Mouse (Mus musculus) intestine, embryonic 16.5 days (tissue): Measurements from ENCODE around the gene Sct. TPM values are rescaled to one million over a fixed set of nuclear protein-coding genes. Genes with fewer than 3 reads are reported as not detected.

Experiments used
- ATAC-seq: fragments of 200-750 bp; cut with Nextera tagmentation; 2 replicates; pipeline ENCODE4 v1.8.0; 2017; ENCODE audit warnings: moderate TSS enrichment, moderate library complexity
- H3K27ac ChIP-seq: fragments of 300-500 bp; sonication (generic); 2 replicates; pipeline ENCODE4 v1.5.1; 2014; ENCODE audit warnings: mild to moderate bottlenecking, low read length
- H3K27me3 ChIP-seq: fragments of 300-500 bp; sonication (generic); replicated peaks from 2 replicates; pipeline ENCODE4 v1.6.1; 2014; ENCODE audit warnings: low read length, control low read depth, mixed read lengths; ENCODE audit not compliant: control insufficient read depth, insufficient read depth
- H3K36me3 ChIP-seq: fragments of 300-500 bp; sonication (generic); 2 replicates; pipeline ENCODE4 v1.6.1; 2014; ENCODE audit warnings: low read length, control low read depth; ENCODE audit not compliant: control insufficient read depth, insufficient read depth
- H3K4me1 ChIP-seq: fragments of 300-500 bp; sonication (generic); 2 replicates; pipeline ENCODE4 v1.6.1; 2014; ENCODE audit warnings: low read length, control low read depth, mixed read lengths; ENCODE audit not compliant: control insufficient read depth, insufficient read depth
- H3K4me2 ChIP-seq: fragments of 300-500 bp; sonication (generic); 2 replicates; pipeline ENCODE4 v1.6.1; 2014; ENCODE audit warnings: low read depth, low read length, control low read depth
- H3K4me3 ChIP-seq: fragments of 300-500 bp; sonication (generic); 2 replicates; pipeline ENCODE4 v1.5.1; 2014; ENCODE audit warnings: mild to moderate bottlenecking, low read length
- H3K9ac ChIP-seq: fragments of 300-500 bp; sonication (generic); 2 replicates; pipeline ENCODE4 v1.6.1; 2014; ENCODE audit warnings: low read depth, low read length
- H3K9me3 ChIP-seq: fragments of 300-500 bp; sonication (generic); 2 replicates; pipeline ENCODE4 v1.6.1; 2016; ENCODE audit warnings: low read length, control low read depth; ENCODE audit not compliant: control insufficient read depth
- WGBS: fragments of 180-500 bp; shearing (Covaris S2); extraction: QIAGEN DNeasy Blood & Tissue Kit; methylation state at CpG from one replicate; pipeline ENCODE4 v1.1.7; 2014; 5-methylcytosine and 5-hydroxymethylcytosine counted together
- polyA plus RNA-seq: library from polyadenylated mRNA; unstranded; fragments of >200 nt; fragmentation: Nextera tagmentation; extraction: Ambion mirVana; gene quantifications from 2 replicates; pipeline ENCODE4 v1.2.1, GENCODE M21; 2015

Gene Sct
- polyA plus RNA-seq, 1 experiment from 2014 or later = 304 TPM

GRCm38 (mm10) chr7:141315076-141315475 lies 36.1 kb upstream of the Sct start:
- no peaks in the 10 kb centered on the region for H3K4me1 ChIP-seq
- no peaks in the 10 kb centered on the region for H3K27me3 ChIP-seq
- peaks cover 19% of the 10 kb centered on the region for H3K36me3 ChIP-seq
- no peaks in the 10 kb centered on the region for H3K9me3 ChIP-seq
- 87% methylated on average over 8 of the region's 8 CpGs for WGBS
- H3K4me3 ChIP-seq = no peak overlapping the region
- no peak for ATAC-seq
- no peak overlapping the region for H3K4me2 ChIP-seq
- no peak overlapping the region for H3K27ac ChIP-seq
- no peak overlapping the region for H3K9ac ChIP-seq

GRCm38 (mm10) chr7:141314416-141314815 lies 35.5 kb upstream of the Sct start:
- Histone ChIP-seq H3K9me3 (no peaks in the 10 kb centered on the region), H3K4me1 (no peaks in the 10 kb centered on the region), H3K9ac (no peak overlapping the region), H3K36me3 (peaks cover 23% of the 10 kb centered on the region), H3K4me2 (no peak overlapping the region), H3K27me3 (no peaks in the 10 kb centered on the region), H3K4me3 (no peak overlapping the region), H3K27ac (no peak overlapping the region)
- WGBS = 92% methylated on average over 2 of the region's 2 CpGs
- ATAC-seq = no peak

- H3K27ac ChIP-seq = no peak overlapping the region
- H3K4me2 ChIP-seq = no peak overlapping the region
- peaks cover 29% of the 10 kb centered on the region for H3K36me3 ChIP-seq
- H3K9me3 ChIP-seq = no peaks in the 10 kb centered on the region
- no peaks in the 10 kb centered on the region for H3K27me3 ChIP-seq
- H3K9ac ChIP-seq = no peak overlapping the region
- H3K4me3 ChIP-seq = no peak overlapping the region
- no peaks in the 10 kb centered on the region for H3K4me1 ChIP-seq
- no peak for ATAC-seq
- 87% methylated on average over 4 of the region's 4 CpGs for WGBS
Observed at GRCm38 (mm10) chr7:141304537-141304936, 25.6 kb upstream of the Sct start.

- H3K4me3 ChIP-seq = no peak overlapping the region
- no peak overlapping the region for H3K9ac ChIP-seq
- no peak overlapping the region for H3K4me2 ChIP-seq
- no peaks in the 10 kb centered on the region for H3K27me3 ChIP-seq
- no peak for ATAC-seq
- WGBS = 80% methylated on average over 1 of the region's 1 CpGs
- H3K27ac ChIP-seq = no peak overlapping the region
- H3K9me3 ChIP-seq = no peaks in the 10 kb centered on the region
- no peaks in the 10 kb centered on the region for H3K4me1 ChIP-seq
- H3K36me3 ChIP-seq = peaks cover 22% of the 10 kb centered on the region
Observed at GRCm38 (mm10) chr7:141302702-141303268, 23.9 kb upstream of the Sct start.

- H3K27me3 ChIP-seq = no peaks in the 10 kb centered on the region
- H3K9me3 ChIP-seq = no peaks in the 10 kb centered on the region
- ATAC-seq = no peak
- H3K4me2 ChIP-seq = no peak overlapping the region
- H3K4me3 ChIP-seq = no peak overlapping the region
- no peaks in the 10 kb centered on the region for H3K4me1 ChIP-seq
- H3K27ac ChIP-seq = no peak overlapping the region
- no peak overlapping the region for H3K9ac ChIP-seq
- peaks cover 19% of the 10 kb centered on the region for H3K36me3 ChIP-seq
- 96% methylated on average over 9 of the region's 9 CpGs for WGBS
Observed at GRCm38 (mm10) chr7:141301386-141301785, 22.5 kb upstream of the Sct start.

GRCm38 (mm10) chr7:141299175-141299574 lies 20.2 kb upstream of the Sct start:
- Histone ChIP-seq H3K9ac (no peak overlapping the region), H3K9me3 (no peaks in the 10 kb centered on the region), H3K27ac (no peak overlapping the region), H3K4me2 (no peak overlapping the region), H3K27me3 (peaks cover 16% of the 10 kb centered on the region), H3K36me3 (peaks cover 14% of the 10 kb centered on the region), H3K4me1 (peaks cover 5% of the 10 kb centered on the region), H3K4me3 (no peak overlapping the region)
- WGBS = 96% methylated on average over 8 of the region's 8 CpGs
- ATAC-seq = no peak

- ATAC-seq = no peak
Observed at GRCm38 (mm10) chr7:141297926-141298650, 19.2 kb upstream of the Sct start.

GRCm38 (mm10) chr7:141294479-141294878 lies 15.5 kb upstream of the Sct start:
- Histone ChIP-seq H3K27ac (no peak overlapping the region), H3K4me3 (peak overlapping the region; percentile 48), H3K36me3 (peaks cover 6% of the 10 kb centered on the region; the same call in 1 of the 2 replicates), H3K4me1 (peaks cover 21% of the 10 kb centered on the region), H3K9ac (peak overlapping the region; percentile 67; the same call in 1 of the 2 replicates), H3K4me2 (peak overlapping the region; percentile 84), H3K27me3 (peaks cover 51% of the 10 kb centered on the region), H3K9me3 (no peaks in the 10 kb centered on the region)
- ATAC-seq = 0 out of 2 replicates have a peak, but pooled peaks have one; percentile 9
- 8% methylated on average over 22 of the region's 22 CpGs for WGBS

More at GRCm38 (mm10) chr7:141297926-141298650, 19.2 kb upstream of the Sct start:
- Histone ChIP-seq H3K36me3 (peaks cover 14% of the 10 kb centered on the region), H3K4me3 (no peak overlapping the region), H3K9me3 (no peaks in the 10 kb centered on the region), H3K9ac (no peak overlapping the region), H3K27ac (no peak overlapping the region), H3K27me3 (peaks cover 27% of the 10 kb centered on the region), H3K4me1 (peaks cover 12% of the 10 kb centered on the region), H3K4me2 (no peak overlapping the region)
- whole genome bisulfite sequencing = 76% methylated on average over 3 of the region's 3 CpGs

- peaks cover 51% of the 10 kb centered on the region for H3K27me3 ChIP-seq
- peaks cover 2% of the 10 kb centered on the region; the same call in 1 of the 2 replicates for H3K36me3 ChIP-seq
- ATAC-seq = peak; percentile 37
- H3K4me3 ChIP-seq = peak overlapping the region; percentile 48
- H3K4me2 ChIP-seq = peak overlapping the region; percentile 84
- WGBS = 1% methylated on average over 53 of the region's 53 CpGs
- H3K27ac ChIP-seq = no peak overlapping the region
- no peaks in the 10 kb centered on the region for H3K9me3 ChIP-seq
- H3K4me1 ChIP-seq = peaks cover 21% of the 10 kb centered on the region
- H3K9ac ChIP-seq = peak overlapping the region; percentile 67
Observed at GRCm38 (mm10) chr7:141293852-141294471, 15.0 kb upstream of the Sct start.
